Mouse (Mus musculus): ENCODE results near the gene Abcc4. TPM values are rescaled to one million over a fixed set of nuclear protein-coding genes. Genes with fewer than 3 reads are reported as not detected.
A peak's percentile ranks its signal among the peaks of the same experiment; 100 is the strongest.

Gene Abcc4
- polyA plus RNA-seq, 1 experiment = 8.7 TPM

- DNase-seq = peak; percentile 58
- Histone ChIP-seq H3K4me3 (replicated peaks; ENCODE audit: extremely low read depth, low read depth, low read length) (no peak overlapping the region), H3K4me1 (ENCODE audit: control insufficient read depth, insufficient read depth, low read length) (peaks cover 3% of the 10 kb centered on the region)
- WGBS = 24% methylated on average over 15 of the region's 15 CpGs
- TF ChIP-seq POLR2A (IDR thresholded peaks at IDR 0.05; ENCODE audit: borderline replicate concordance, extremely low read depth, low read depth, low read length) = no peak
- no peak for TF ChIP-seq CTCF (IDR thresholded peaks at IDR 0.05; ENCODE audit: insufficient read depth, low read length)
Observed at GRCm38 (mm10) chr14:118635493-118636183, 70.4 kb downstream of the Abcc4 start.

- no peak for TF ChIP-seq POLR2A (IDR thresholded peaks at IDR 0.05; ENCODE audit: borderline replicate concordance, extremely low read depth, low read depth, low read length)
- no peak for TF ChIP-seq CTCF (IDR thresholded peaks at IDR 0.05; ENCODE audit: insufficient read depth, low read length)
- DNase-seq = no peak
- Histone ChIP-seq H3K4me3 (replicated peaks; ENCODE audit: extremely low read depth, low read depth, low read length) (no peak overlapping the region), H3K4me1 (ENCODE audit: control insufficient read depth, insufficient read depth, low read length) (no peaks in the 10 kb centered on the region)
- 64% methylated on average over 8 of the region's 8 CpGs for WGBS
Observed at GRCm38 (mm10) chr14:118629649-118630048, 76.4 kb downstream of the Abcc4 start.

GRCm38 (mm10) chr14:118621449-118621789, 84.6 kb downstream of the Abcc4 start:
- no peak for DNase-seq
- H3K4me1 ChIP-seq (ENCODE audit: control insufficient read depth, insufficient read depth, low read length) = no peaks in the 10 kb centered on the region
- WGBS = 72% methylated on average over 3 of the region's 3 CpGs
- TF ChIP-seq POLR2A (IDR thresholded peaks at IDR 0.05; ENCODE audit: borderline replicate concordance, extremely low read depth, low read depth, low read length) = no peak
- no peak for TF ChIP-seq CTCF (IDR thresholded peaks at IDR 0.05; ENCODE audit: insufficient read depth, low read length)
- no peak overlapping the region for H3K4me3 ChIP-seq (replicated peaks; ENCODE audit: extremely low read depth, low read depth, low read length)

GRCm38 (mm10) chr14:118620773-118621448, 85.1 kb downstream of the Abcc4 start:
- Histone ChIP-seq H3K4me3 (replicated peaks; ENCODE audit: extremely low read depth, low read depth, low read length) (no peak overlapping the region), H3K4me1 (ENCODE audit: control insufficient read depth, insufficient read depth, low read length) (no peaks in the 10 kb centered on the region)
- DNase-seq = no peak
- TF ChIP-seq CTCF (IDR thresholded peaks at IDR 0.05; ENCODE audit: insufficient read depth, low read length) (no peak), POLR2A (IDR thresholded peaks at IDR 0.05; ENCODE audit: borderline replicate concordance, extremely low read depth, low read depth, low read length) (no peak)
- 70% methylated on average over 6 of the region's 6 CpGs for WGBS

GRCm38 (mm10) chr14:118616698-118617311, 89.2 kb downstream of the Abcc4 start:
- Histone ChIP-seq H3K4me3 (replicated peaks; ENCODE audit: extremely low read depth, low read depth, low read length) (no peak overlapping the region), H3K4me1 (ENCODE audit: control insufficient read depth, insufficient read depth, low read length) (peaks cover under 1% of the 10 kb centered on the region; the same call in 1 of the 2 replicates)
- 64% methylated on average over 12 of the region's 12 CpGs for WGBS
- peak; percentile 36 for DNase-seq
- TF ChIP-seq CTCF (IDR thresholded peaks at IDR 0.05; ENCODE audit: insufficient read depth, low read length) = peak; percentile 90
- TF ChIP-seq POLR2A (IDR thresholded peaks at IDR 0.05; ENCODE audit: borderline replicate concordance, extremely low read depth, low read depth, low read length) = no peak

- 78% methylated on average over 9 of the region's 9 CpGs for WGBS
- Histone ChIP-seq H3K4me3 (replicated peaks; ENCODE audit: extremely low read depth, low read depth, low read length) (no peak overlapping the region), H3K4me1 (ENCODE audit: control insufficient read depth, insufficient read depth, low read length) (peaks cover 3% of the 10 kb centered on the region; the same call in 1 of the 2 replicates)
- TF ChIP-seq POLR2A (IDR thresholded peaks at IDR 0.05; ENCODE audit: borderline replicate concordance, extremely low read depth, low read depth, low read length) (no peak), CTCF (IDR thresholded peaks at IDR 0.05; ENCODE audit: insufficient read depth, low read length) (no peak)
- no peak for DNase-seq
Observed at GRCm38 (mm10) chr14:118613734-118614133, 92.3 kb downstream of the Abcc4 start.

GRCm38 (mm10) chr14:118611714-118612113, 94.3 kb downstream of the Abcc4 start:
- WGBS = 42% methylated on average over 17 of the region's 17 CpGs
- peak; percentile 10 for DNase-seq
- H3K4me3 ChIP-seq (replicated peaks; ENCODE audit: extremely low read depth, low read depth, low read length) = no peak overlapping the region
- TF ChIP-seq POLR2A (IDR thresholded peaks at IDR 0.05; ENCODE audit: borderline replicate concordance, extremely low read depth, low read depth, low read length) (no peak), CTCF (IDR thresholded peaks at IDR 0.05; ENCODE audit: insufficient read depth, low read length) (no peak)
- peaks cover 3% of the 10 kb centered on the region; the same call in 1 of the 2 replicates for H3K4me1 ChIP-seq (ENCODE audit: control insufficient read depth, insufficient read depth, low read length)

GRCm38 (mm10) chr14:118610786-118611185, 95.2 kb downstream of the Abcc4 start:
- no peak for DNase-seq
- WGBS = 97% methylated on average over 11 of the region's 11 CpGs
- TF ChIP-seq CTCF (IDR thresholded peaks at IDR 0.05; ENCODE audit: insufficient read depth, low read length) (no peak), POLR2A (IDR thresholded peaks at IDR 0.05; ENCODE audit: borderline replicate concordance, extremely low read depth, low read depth, low read length) (no peak)
- Histone ChIP-seq H3K4me3 (replicated peaks; ENCODE audit: extremely low read depth, low read depth, low read length) (no peak overlapping the region), H3K4me1 (ENCODE audit: control insufficient read depth, insufficient read depth, low read length) (peaks cover 3% of the 10 kb centered on the region; the same call in 1 of the 2 replicates)

- no peak for DNase-seq
- Histone ChIP-seq H3K4me3 (replicated peaks; ENCODE audit: extremely low read depth, low read depth, low read length) (no peak overlapping the region), H3K4me1 (ENCODE audit: control insufficient read depth, insufficient read depth, low read length) (peaks cover 3% of the 10 kb centered on the region; the same call in 1 of the 2 replicates)
- TF ChIP-seq CTCF (IDR thresholded peaks at IDR 0.05; ENCODE audit: insufficient read depth, low read length) (no peak), POLR2A (IDR thresholded peaks at IDR 0.05; ENCODE audit: borderline replicate concordance, extremely low read depth, low read depth, low read length) (no peak)
- WGBS = 64% methylated on average over 16 of the region's 16 CpGs
Observed at GRCm38 (mm10) chr14:118608816-118609465, 97.1 kb downstream of the Abcc4 start.

All from lung, adult 2 months (tissue).